Mouse (Mus musculus) skeletal muscle tissue, adult 2 months (tissue): ENCODE data around the gene St6gal1.

Source experiments
- DNase-seq: peaks from one replicate; pipeline ENCODE4 v3.0.0-alpha.2; 2012; ENCODE audit warnings: low read depth, low spot score

Gene St6gal1

GRCm38 (mm10) chr16:23272521-23273230, 48.1 kb downstream of the St6gal1 start:
- DNase-seq = no peak

GRCm38 (mm10) chr16:23274005-23274404, 49.5 kb downstream of the St6gal1 start:
- DNase-seq = no peak

GRCm38 (mm10) chr16:23274606-23275310, 50.2 kb downstream of the St6gal1 start:
- no peak for DNase-seq

GRCm38 (mm10) chr16:23275661-23276060, 51.1 kb downstream of the St6gal1 start:
- DNase-seq = no peak

- peak; percentile 67 for DNase-seq
Observed at GRCm38 (mm10) chr16:23279879-23280741, 55.6 kb downstream of the St6gal1 start.

- no peak for DNase-seq
Observed at GRCm38 (mm10) chr16:23280742-23281090, 56.2 kb downstream of the St6gal1 start.

GRCm38 (mm10) chr16:23282241-23282640, 57.7 kb downstream of the St6gal1 start:
- DNase-seq = no peak

GRCm38 (mm10) chr16:23282941-23283340, 58.4 kb downstream of the St6gal1 start:
- no peak for DNase-seq

GRCm38 (mm10) chr16:23283677-23284076, 59.1 kb downstream of the St6gal1 start:
- no peak for DNase-seq

- DNase-seq = no peak
Observed at GRCm38 (mm10) chr16:23284470-23285394, 60.2 kb downstream of the St6gal1 start.

- DNase-seq = no peak
Observed at GRCm38 (mm10) chr16:23286380-23287097, 62.0 kb downstream of the St6gal1 start.

GRCm38 (mm10) chr16:23287312-23288040, 62.9 kb downstream of the St6gal1 start:
- no peak for DNase-seq

- DNase-seq = no peak
Observed at GRCm38 (mm10) chr16:23288103-23288502, 63.6 kb downstream of the St6gal1 start.

- no peak for DNase-seq
Observed at GRCm38 (mm10) chr16:23289424-23289823, 64.9 kb downstream of the St6gal1 start.

- no peak for DNase-seq
Observed at GRCm38 (mm10) chr16:23290171-23290570, 65.6 kb downstream of the St6gal1 start.

- DNase-seq = peak; percentile 85
Observed at GRCm38 (mm10) chr16:23291521-23291920, 67.0 kb downstream of the St6gal1 start.

GRCm38 (mm10) chr16:23294236-23294635, 69.7 kb downstream of the St6gal1 start:
- no peak for DNase-seq

- DNase-seq = no peak
Observed at GRCm38 (mm10) chr16:23294747-23295146, 70.2 kb downstream of the St6gal1 start.

- DNase-seq = no peak
Observed at GRCm38 (mm10) chr16:23295720-23296119, 71.2 kb downstream of the St6gal1 start.

GRCm38 (mm10) chr16:23296721-23297120, 72.2 kb downstream of the St6gal1 start:
- DNase-seq = no peak
